Mouse (Mus musculus) spleen, adult 2 months (tissue): ENCODE results near the gene Abcb6. TPM values are rescaled to one million over a fixed set of nuclear protein-coding genes. Genes with fewer than 3 reads are reported as not detected.

Experiments used
- DNase-seq, 2 experiments: peaks; one replicate each; pipeline versions ENCODE4 v3.0.0 to v3.0.0-alpha.2; 2012 to 2021; ENCODE audit warnings: low spot score in 2 of 2, low read depth in 1 of 2
- H3K27ac ChIP-seq: fragments of 200-500 bp; 2 replicates; pipeline ENCODE4 v1.5.1; 2012; ENCODE audit warnings: low read length, inconsistent platforms; ENCODE audit not compliant: insufficient read depth
- H3K27me3 ChIP-seq: fragments of 200-500 bp; 2 replicates; pipeline ENCODE4 v1.6.1; 2012; ENCODE audit warnings: mild to moderate bottlenecking, moderate library complexity, low read length, inconsistent platforms; ENCODE audit not compliant: control insufficient read depth, insufficient read depth
- H3K36me3 ChIP-seq: fragments of 200-500 bp; 2 replicates; pipeline ENCODE4 v1.6.1; 2012; ENCODE audit warnings: mild to moderate bottlenecking, low read length, inconsistent platforms; ENCODE audit not compliant: control insufficient read depth, insufficient read depth
- H3K4me1 ChIP-seq: fragments of 200-500 bp; 2 replicates; pipeline ENCODE4 v1.6.1; 2011; ENCODE audit warnings: inconsistent platforms; ENCODE audit not compliant: control insufficient read depth, insufficient read depth, insufficient read length
- H3K4me3 ChIP-seq: fragments of 200-500 bp; 2 replicates; pipeline ENCODE4 v1.5.1; 2011; ENCODE audit warnings: mild to moderate bottlenecking, inconsistent platforms; ENCODE audit not compliant: insufficient read depth, insufficient read length; ENCODE audit errors: extremely low read depth
- CTCF ChIP-seq: fragments of 200-500 bp; IDR thresholded peaks from 2 replicates; pipeline ENCODE4 v1.5.1; 2011; ENCODE audit warnings: mild to moderate bottlenecking, inconsistent platforms; ENCODE audit not compliant: insufficient read depth, insufficient read length, insufficient replicate concordance; ENCODE audit errors: extremely low read depth
- POLR2A ChIP-seq: fragments of 200-500 bp; IDR thresholded peaks from 2 replicates; pipeline ENCODE4 v1.6.1; 2011; ENCODE audit warnings: low read depth, low read length, inconsistent platforms
- WGBS: fragments of 180-500 bp; shearing (Covaris S2); methylation state at CpG from one replicate; pipeline ENCODE4 v1.1.7; 2018; 5-methylcytosine and 5-hydroxymethylcytosine counted together
- polyA plus RNA-seq: library from polyadenylated mRNA; depleted of rRNA; stranded (reverse); fragments of >200 nt; gene quantifications from 2 replicates; pipeline ENCODE4 v1.2.3, GENCODE M21; 2012

The Abcb6 gene
- polyA plus RNA-seq, 1 experiment, result 14.0 TPM

GRCm38 (mm10) chr1:75215785-75216184 lies 35.6 kb upstream of the Abcb6 start:
- no peaks in the 10 kb centered on the region for H3K27me3 ChIP-seq
- no peak for DNase-seq
- peaks cover 20% of the 10 kb centered on the region for H3K36me3 ChIP-seq
- H3K4me3 ChIP-seq, result no peak overlapping the region
- TF ChIP-seq POLR2A (no peak), CTCF (no peak)
- no peak overlapping the region for H3K27ac ChIP-seq
- 87% methylated on average over 9 of the region's 9 CpGs for WGBS
- peaks cover 28% of the 10 kb centered on the region; the same call in 1 of the 2 replicates for H3K4me1 ChIP-seq

DNA sequence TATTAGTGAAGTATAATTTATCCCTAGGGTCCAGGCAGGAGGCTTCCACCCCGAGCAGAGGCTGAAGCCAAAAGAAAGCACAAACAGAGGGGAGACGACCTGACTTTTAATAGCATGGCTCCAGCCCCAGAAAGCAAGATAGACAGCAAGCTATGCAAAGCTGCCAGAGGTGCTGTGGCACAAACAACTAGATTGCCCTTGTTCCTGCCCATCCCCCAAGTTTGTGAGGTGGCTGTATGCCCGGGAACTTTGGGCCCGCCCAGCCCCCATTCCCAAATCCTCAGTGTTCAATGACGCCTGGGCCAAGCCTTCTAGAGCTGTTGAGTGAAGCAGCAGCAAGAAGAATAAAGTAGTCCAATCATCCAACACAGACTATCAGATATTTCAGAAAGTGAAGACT lies 34.7 kb upstream of the Abcb6 start:
- no peak for TF ChIP-seq POLR2A
- no peak for TF ChIP-seq CTCF
- peaks cover 20% of the 10 kb centered on the region for H3K36me3 ChIP-seq
- peaks cover 28% of the 10 kb centered on the region; the same call in 1 of the 2 replicates for H3K4me1 ChIP-seq
- no peak overlapping the region for H3K4me3 ChIP-seq
- H3K27me3 ChIP-seq, result no peaks in the 10 kb centered on the region
- H3K27ac ChIP-seq, result no peak overlapping the region
- WGBS, result 60% methylated on average over 5 of the region's 5 CpGs
- DNase-seq, result no peak

GRCm38 (mm10) chr1:75214442-75214841 lies 34.2 kb upstream of the Abcb6 start:
- Histone ChIP-seq H3K36me3 (peaks cover 20% of the 10 kb centered on the region), H3K4me1 (peaks cover 26% of the 10 kb centered on the region; the same call in 1 of the 2 replicates)

GRCm38 (mm10) chr1:75213096-75213495 lies 32.9 kb upstream of the Abcb6 start:
- Histone ChIP-seq H3K27ac (no peak overlapping the region), H3K4me3 (no peak overlapping the region), H3K27me3 (no peaks in the 10 kb centered on the region), H3K4me1 (peaks cover 32% of the 10 kb centered on the region; the same call in 1 of the 2 replicates), H3K36me3 (peaks cover 20% of the 10 kb centered on the region)
- TF ChIP-seq CTCF, result no peak
- no peak for TF ChIP-seq POLR2A
- no peak for DNase-seq
- WGBS, result 13% methylated on average over 7 of the region's 7 CpGs

More at GRCm38 (mm10) chr1:75214442-75214841, 34.2 kb upstream of the Abcb6 start:
- no peaks in the 10 kb centered on the region for H3K27me3 ChIP-seq
- peak overlapping the region; percentile 16; the same call in 1 of the 2 replicates for H3K27ac ChIP-seq
- TF ChIP-seq CTCF, result no peak
- no peak for TF ChIP-seq POLR2A
- no peak for DNase-seq
- 75% methylated on average over 2 of the region's 2 CpGs for WGBS
- H3K4me3 ChIP-seq, result no peak overlapping the region

GRCm38 (mm10) chr1:75212542-75212941 lies 32.4 kb upstream of the Abcb6 start:
- H3K4me3 ChIP-seq, result no peak overlapping the region
- H3K4me1 ChIP-seq, result peaks cover 28% of the 10 kb centered on the region; the same call in 1 of the 2 replicates
- H3K27me3 ChIP-seq, result no peaks in the 10 kb centered on the region
- WGBS, result 82% methylated on average over 4 of the region's 4 CpGs
- peaks cover 20% of the 10 kb centered on the region for H3K36me3 ChIP-seq
- no peak overlapping the region for H3K27ac ChIP-seq
- no peak for DNase-seq
- TF ChIP-seq POLR2A, result no peak
- no peak for TF ChIP-seq CTCF

GRCm38 (mm10) chr1:75211141-75211708 lies 31.0 kb upstream of the Abcb6 start:
- 9% methylated on average over 17 of the region's 17 CpGs for WGBS
- no peaks in the 10 kb centered on the region for H3K27me3 ChIP-seq
- H3K27ac ChIP-seq, result peak overlapping the region; percentile 42; the same call in 1 of the 2 replicates
- TF ChIP-seq CTCF, result no peak
- TF ChIP-seq POLR2A, result no peak
- peaks cover 20% of the 10 kb centered on the region for H3K36me3 ChIP-seq
- no peak for DNase-seq
- H3K4me1 ChIP-seq, result peaks cover 23% of the 10 kb centered on the region; the same call in 1 of the 2 replicates
- peak overlapping the region; percentile 76 for H3K4me3 ChIP-seq
